Mouse (Mus musculus): ENCODE measurements around the gene Nipal3.

GRCm38 (mm10) chr4:135493691-135494520 is 932 bp downstream of the Nipal3 start:
- TF ChIP-seq CTCF (IDR thresholded peaks at IDR 0.05; ENCODE audit: low read depth) (peak; percentile 66), EP300 (IDR thresholded peaks at IDR 0.05; ENCODE audit: low read depth) (no peak)

Data from liver, postnatal 0 days (tissue).